25 mouse cellular contexts compared by ENCODE assay signal in the genomic region with DNA sequence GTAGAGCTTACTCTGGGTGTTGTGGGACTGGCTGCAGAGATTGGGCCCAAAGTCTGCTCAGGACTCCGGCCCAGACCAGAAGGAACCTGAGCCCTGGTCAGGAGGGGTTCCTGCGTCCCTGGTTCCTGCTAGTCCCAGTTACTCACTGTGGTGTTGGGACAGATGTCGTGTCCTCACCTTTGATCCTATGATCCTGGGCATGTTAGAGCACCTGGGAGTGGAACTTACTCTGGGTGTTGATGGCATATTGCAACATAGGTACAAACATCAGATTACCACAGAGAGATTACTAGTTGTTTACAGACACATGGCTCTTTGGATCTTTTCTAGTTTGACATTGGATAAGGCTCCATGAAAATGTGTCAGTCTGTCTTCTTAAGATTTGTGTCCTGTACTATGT. TPM values are rescaled to one million over a fixed set of nuclear protein-coding genes. Genes with fewer than 3 reads are reported as not detected.
DNase-seq lines count a peak whose midpoint lies in the region; ATAC-seq and TF ChIP-seq lines count a peak whose summit lies in the region.
"Had no signal": no experiment of that assay in that cellular context is flagged by ENCODE, and none has a peak within 500 bp of the region (broad histone marks: within the 10 kb centered on the region; RNA-seq: fewer than 3 reads in every experiment).

No protein-coding gene starts in this region.

- no peak for TF ChIP-seq EP300 in liver, embryonic 14.5 days (IDR thresholded peaks at IDR 0.05; ENCODE audit: low read depth)
- TF ChIP-seq EP300 in lung, postnatal 0 days (IDR thresholded peaks at IDR 0.05), result no peak

- H3K4me2 ChIP-seq in liver, embryonic 14.5 days (ENCODE audit: low read depth), result no peak overlapping the region
- H3K4me2 ChIP-seq in lung, postnatal 0 days (replicated peaks; ENCODE audit: low read depth, low read length), result no peak overlapping the region
- no peak overlapping the region for H3K4me2 ChIP-seq in midbrain, embryonic 16.5 days (ENCODE audit: low read length)
- H3K4me2 ChIP-seq: embryonic facial prominence, embryonic 15.5 days; heart, embryonic 13.5 days; hindbrain, embryonic 12.5 days had no signal

- TF ChIP-seq POLR2A in liver, adult 2 months (IDR thresholded peaks at IDR 0.05; ENCODE audit: extremely low read depth, insufficient read depth, low read length), result no peak
- TF ChIP-seq POLR2A in small intestine, adult 2 months (IDR thresholded peaks at IDR 0.05; ENCODE audit: low read depth, low read length), result no peak

- H3K9ac ChIP-seq in liver, adult 2 months (ENCODE audit: low read depth, low read length), result no peak overlapping the region
- no peak overlapping the region for H3K9ac ChIP-seq in liver, embryonic 14.5 days (replicated peaks)
- no peak overlapping the region for H3K9ac ChIP-seq in lung, postnatal 0 days (replicated peaks; ENCODE audit: low read depth)
- H3K9ac ChIP-seq in midbrain, embryonic 16.5 days (ENCODE audit: low read depth, low read length), result no peak overlapping the region
- H3K9ac ChIP-seq: embryonic facial prominence, embryonic 15.5 days; heart, embryonic 13.5 days; hindbrain, embryonic 12.5 days had no signal

- no peaks in the 10 kb centered on the region for H3K79me2 ChIP-seq in liver, adult 2 months (ENCODE audit: control insufficient read depth, insufficient read depth, low read length)

- H3K36me3 ChIP-seq in liver, adult 2 months (ENCODE audit: control insufficient read depth, insufficient read depth, low read length), result no peaks in the 10 kb centered on the region; the same call in 1 of the 2 replicates
- H3K36me3 ChIP-seq in liver, embryonic 14.5 days (replicated peaks; ENCODE audit: control insufficient read depth, insufficient read depth, low read depth), result no peaks in the 10 kb centered on the region
- no peaks in the 10 kb centered on the region for H3K36me3 ChIP-seq in small intestine, adult 2 months (ENCODE audit: control insufficient read depth, insufficient read depth, low read length)
- H3K36me3 ChIP-seq in lung, postnatal 0 days (ENCODE audit: insufficient read depth, low read length), result no peaks in the 10 kb centered on the region
- no peaks in the 10 kb centered on the region for H3K36me3 ChIP-seq in midbrain, embryonic 16.5 days (ENCODE audit: control insufficient read depth, insufficient read depth, low read length)
- H3K36me3 ChIP-seq: forebrain, embryonic 10.5 days; hindbrain, embryonic 12.5 days had no signal

- peaks cover 3% of the 10 kb centered on the region; the same call in 1 of the 2 replicates for H3K4me1 ChIP-seq in liver, adult 2 months (ENCODE audit: control insufficient read depth, insufficient read depth, low read length)
- H3K4me1 ChIP-seq in liver, embryonic 14.5 days (replicated peaks; ENCODE audit: control insufficient read depth in 2 of 2, insufficient read depth in 2 of 2, low read length in 1 of 2), result 0 out of 4 replicates have a peak, but pooled peaks cover 0 to 4% of the 10 kb centered on the region in 2 experiments
- peaks cover 7% of the 10 kb centered on the region; the same call in 1 of the 2 replicates for H3K4me1 ChIP-seq in small intestine, adult 2 months (ENCODE audit: control insufficient read depth, insufficient read depth, insufficient read length, low read length)
- H3K4me1 ChIP-seq in lung, postnatal 0 days (ENCODE audit: insufficient read depth, low read depth, low read length), result no peaks in the 10 kb centered on the region
- H3K4me1 ChIP-seq in midbrain, embryonic 16.5 days (ENCODE audit: control insufficient read depth, insufficient read depth, low read length), result no peaks in the 10 kb centered on the region
- H3K4me1 ChIP-seq: embryonic facial prominence, embryonic 15.5 days; forebrain, embryonic 10.5 days; heart, embryonic 13.5 days; hindbrain, embryonic 12.5 days had no signal

- H3K27me3 ChIP-seq in liver, adult 2 months (ENCODE audit: control insufficient read depth, insufficient read depth, low read length), result no peaks in the 10 kb centered on the region
- H3K27me3 ChIP-seq in liver, embryonic 14.5 days (ENCODE audit: control insufficient read depth, insufficient read depth, low read length), result no peaks in the 10 kb centered on the region
- no peaks in the 10 kb centered on the region for H3K27me3 ChIP-seq in small intestine, adult 2 months (ENCODE audit: control insufficient read depth, insufficient read depth, low read length)
- H3K27me3 ChIP-seq in lung, postnatal 0 days (replicated peaks; ENCODE audit: insufficient read depth, low read length), result no peaks in the 10 kb centered on the region
- H3K27me3 ChIP-seq in midbrain, embryonic 16.5 days (ENCODE audit: control insufficient read depth, insufficient read depth, low read depth, low read length), result no peaks in the 10 kb centered on the region
- H3K27me3 ChIP-seq: embryonic facial prominence, embryonic 15.5 days; heart, embryonic 13.5 days; hindbrain, embryonic 12.5 days had no signal

- intact Hi-C loops in left cerebral cortex, postnatal 36 days (cut with DNase I), result loop anchor here (5.0 kb wide), 1 partner anchor 62 kb away; no protein-coding TSS in a partner anchor

- DNase-seq in liver, adult 2 months (ENCODE audit: extremely low read depth, low read depth, low spot score), result peak; percentile 99
- DNase-seq in liver, result no peak
- DNase-seq in liver, embryonic 14.5 days (ENCODE audit: low read depth in 3 of 3, low spot score in 3 of 3), result peak; percentile 4 to 12 (median 7)
- no peak for DNase-seq in lung, postnatal 0 days (ENCODE audit: low spot score)
- DNase-seq in left cerebral cortex, postnatal 36 days (ENCODE audit: low spot score in 2 of 2), result no peak
- DNase-seq: adrenal gland, postnatal 10 days; B cell, adult 2 months; cerebellum, adult 11 months; cerebellum, adult 8-10 months; cerebellum, postnatal 14 days; embryo, embryonic 11 days; gastrocnemius, adult 2 months; gastrocnemius, postnatal 36 days; heart, adult 11 months; heart, postnatal 36 days had no signal

- no peaks in the 10 kb centered on the region for H3K9me3 ChIP-seq in liver, embryonic 14.5 days (ENCODE audit: control insufficient read depth, low read length)
- H3K9me3 ChIP-seq in lung, postnatal 0 days (ENCODE audit: low read length), result no peaks in the 10 kb centered on the region
- no peaks in the 10 kb centered on the region for H3K9me3 ChIP-seq in midbrain, embryonic 16.5 days (replicated peaks; ENCODE audit: control insufficient read depth, low read length, poor library complexity, severe bottlenecking)
- H3K9me3 ChIP-seq: embryonic facial prominence, embryonic 15.5 days; forebrain, embryonic 10.5 days; G1E; heart, embryonic 13.5 days; hindbrain, embryonic 12.5 days had no signal

- peak overlapping the region; percentile 59 for H3K27ac ChIP-seq in liver, adult 2 months (replicated peaks; ENCODE audit: insufficient read depth, low read depth, low read length)
- no peak overlapping the region for H3K27ac ChIP-seq in liver, embryonic 14.5 days
- H3K27ac ChIP-seq in small intestine, adult 2 months (ENCODE audit: insufficient read depth, low read depth, low read length), result peak overlapping the region; percentile 44
- H3K27ac ChIP-seq in lung, postnatal 0 days (ENCODE audit: low read length), result no peak overlapping the region
- no peak overlapping the region for H3K27ac ChIP-seq in midbrain, embryonic 16.5 days (ENCODE audit: low read length)
- H3K27ac ChIP-seq: embryonic facial prominence, embryonic 15.5 days; forebrain, embryonic 10.5 days; gastrocnemius, adult 2 months; heart, embryonic 13.5 days; hindbrain, embryonic 12.5 days had no signal

- ATAC-seq in liver, embryonic 14.5 days (ENCODE audit: insufficient read depth), result peak; percentile 61
- no peak for ATAC-seq in lung, postnatal 0 days
- ATAC-seq in midbrain, embryonic 16.5 days, result no peak
- ATAC-seq: CD4-positive, CD25-positive, alpha-beta regulatory T cell, adult 4 months; forebrain, embryonic 14.5 days had no signal

- no peak overlapping the region for H3K4me3 ChIP-seq in liver, adult 2 months (ENCODE audit: insufficient read depth, low read depth, low read length)
- H3K4me3 ChIP-seq in liver, embryonic 14.5 days (ENCODE audit: insufficient read depth in 1 of 2, low read depth in 2 of 2, low read length in 2 of 2), result no peak overlapping the region
- H3K4me3 ChIP-seq in small intestine, adult 2 months (ENCODE audit: low read depth, low read length), result no peak overlapping the region
- no peak overlapping the region for H3K4me3 ChIP-seq in lung, postnatal 0 days (ENCODE audit: low read depth, low read length)
- no peak overlapping the region for H3K4me3 ChIP-seq in midbrain, embryonic 16.5 days (ENCODE audit: low read depth, low read length)
- H3K4me3 ChIP-seq: embryonic facial prominence, embryonic 15.5 days; erythroblast, embryonic 14.5 days; forebrain, embryonic 10.5 days; gastrocnemius, adult 2 months; heart, embryonic 13.5 days; hindbrain, embryonic 12.5 days had no signal

- no peak for TF ChIP-seq CTCF in liver, adult 2 months (IDR thresholded peaks at IDR 0.05; ENCODE audit: low read depth, low read length)
- no peak for TF ChIP-seq CTCF in liver, embryonic 14.5 days (IDR thresholded peaks at IDR 0.05; ENCODE audit: low read depth)
- no peak for TF ChIP-seq CTCF in small intestine, adult 2 months (IDR thresholded peaks at IDR 0.05; ENCODE audit: extremely low read depth, insufficient read length, insufficient replicate concordance, low read depth, low read length)
- TF ChIP-seq CTCF in lung, postnatal 0 days (IDR thresholded peaks at IDR 0.05), result no peak

- WGBS in liver, adult 2 months, result 25% methylated on average over 3 of the region's 3 CpGs
- 62% methylated on average over 3 of the region's 3 CpGs for WGBS in liver, embryonic 14.5 days (ENCODE audit: insufficient replicate concordance)
- WGBS in small intestine, adult 2 months, result 42% methylated on average over 3 of the region's 3 CpGs
- 88% methylated on average over 3 of the region's 3 CpGs for WGBS in lung, postnatal 0 days
- WGBS in midbrain, embryonic 16.5 days, result 87% methylated on average over 3 of the region's 3 CpGs

RNA-seq across cellular contexts. Expression of a gene that starts 35.3 kb away (rescaled TPM):
- 9.7 and 9.9 TPM in 2 replicates for total RNA-seq in liver, adult 2 months (2014; rRNA removed)
- polyA plus RNA-seq in liver, adult 2 months (2012; rRNA removed), result 1.7 and 2.5 TPM in 2 replicates
- 0.82 and 1.0 TPM in 2 replicates for polyA plus RNA-seq in liver, embryonic 14.5 days (2012; rRNA removed)
- 0.87 and 1.1 TPM in 2 replicates for polyA plus RNA-seq in liver, embryonic 14.5 days (2014; fragmentation: Nextera tagmentation; extraction: Ambion mirVana)
- 1.8 and 2.2 TPM in 2 replicates for polyA plus RNA-seq in small intestine, adult 2 months (2012; rRNA removed)
- polyA plus RNA-seq in lung, postnatal 0 days (2015; fragmentation: Nextera tagmentation; extraction: Ambion mirVana), result 3.5 and 4.5 TPM in 2 replicates
- total RNA-seq in left cerebral cortex, postnatal 36 days (2021), result 10 to 100 TPM; 12.7 to 14.5 TPM
- polyA plus RNA-seq in midbrain, embryonic 16.5 days (2015; fragmentation: Nextera tagmentation; extraction: Ambion mirVana), result 6.6 and 8.1 TPM in 2 replicates

RNA-seq across cellular contexts. Expression of a gene that starts 35.5 kb away (rescaled TPM):
- 50.9 and 56.6 TPM in 2 replicates for total RNA-seq in liver, adult 2 months (2014; rRNA removed)
- polyA plus RNA-seq in liver, adult 2 months (2012; rRNA removed), result 21.1 and 22.3 TPM in 2 replicates
- 8.8 and 14.3 TPM in 2 replicates for polyA plus RNA-seq in liver, embryonic 14.5 days (2012; rRNA removed)
- 36.5 and 37.8 TPM in 2 replicates for polyA plus RNA-seq in liver, embryonic 14.5 days (2014; fragmentation: Nextera tagmentation; extraction: Ambion mirVana)
- 3.1 and 6.9 TPM in 2 replicates for polyA plus RNA-seq in small intestine, adult 2 months (2012; rRNA removed)
- 72.4 and 82.9 TPM in 2 replicates for polyA plus RNA-seq in lung, postnatal 0 days (2015; fragmentation: Nextera tagmentation; extraction: Ambion mirVana)
- 10 to 100 TPM; 30.0 to 39.7 TPM for total RNA-seq in left cerebral cortex, postnatal 36 days (2021)
- polyA plus RNA-seq in midbrain, embryonic 16.5 days (2015; fragmentation: Nextera tagmentation; extraction: Ambion mirVana), result 61.2 and 65.2 TPM in 2 replicates

Comparison
In these comparisons a context has a peak if more than half of its experiments do, and no peak if none do; other contexts are left out.
1. DNase-seq: peak in liver, adult 2 months (single experiment) and liver, embryonic 14.5 days (3 of 3); none in liver (single experiment), lung, postnatal 0 days (single experiment) and left cerebral cortex, postnatal 36 days (0 of 2).
2. H3K27ac ChIP-seq: peak in liver, adult 2 months (single experiment) and small intestine, adult 2 months (single experiment); none in liver, embryonic 14.5 days (single experiment), lung, postnatal 0 days (single experiment) and midbrain, embryonic 16.5 days (single experiment).